Mouse (Mus musculus) kidney, postnatal 4 days (tissue): ENCODE measurements around the gene Dpagt1.
"Not testable (repeated sequence)": the region's sequence is repeated elsewhere in the genome, so short reads cannot be mapped to it uniquely, and the experiment has no call there.

ENCODE experiments used
- DNase-seq, 2 experiments: peaks; one replicate each; pipeline ENCODE4 v3.0.0; 2021; ENCODE audit warnings: mixed read lengths in 2 of 2

The Dpagt1 gene

GRCm38 (mm10) chr9:44325768-44326370 is at the start of gene Dpagt1:
TSS of gene Dpagt1 (plus strand) at chr9:44326019.
- DNase-seq = no peak

GRCm38 (mm10) chr9:44283183-44283582 is 42.6 kb upstream of the Dpagt1 start:
- DNase-seq = peak in 1 of 2 experiments; percentile 12

- DNase-seq = peak in 1 of 2 experiments; percentile 22
Measured at GRCm38 (mm10) chr9:44286256-44286850, 39.5 kb upstream of the Dpagt1 start.

- DNase-seq = no peak
Measured at GRCm38 (mm10) chr9:44287003-44287400, 38.8 kb upstream of the Dpagt1 start.

- peak; percentile 43 to 46 for DNase-seq
Measured at GRCm38 (mm10) chr9:44287401-44288075, 38.3 kb upstream of the Dpagt1 start.

- DNase-seq = peak; percentile 46 to 59
Measured at GRCm38 (mm10) chr9:44288076-44288958, 37.5 kb upstream of the Dpagt1 start, which contains the start of gene Abcg4. TSS of gene Abcg4 (minus strand) at chr9:44288615.

GRCm38 (mm10) chr9:44288959-44289291 is 36.9 kb upstream of the Dpagt1 start:
- peak in 1 of 2 experiments; percentile 13 for DNase-seq

- DNase-seq = peak; percentile 67 to 73
Measured at GRCm38 (mm10) chr9:44292490-44292889, 33.3 kb upstream of the Dpagt1 start.

GRCm38 (mm10) chr9:44300001-44300400 is 25.8 kb upstream of the Dpagt1 start:
- DNase-seq = not testable (repeated sequence)

- DNase-seq = peak; percentile 98 to 99
Measured at GRCm38 (mm10) chr9:44305466-44306079, 20.2 kb upstream of the Dpagt1 start, which contains the start of gene Hinfp. TSS of gene Hinfp (minus strand) at chr9:44305671.

- no peak for DNase-seq
Measured at GRCm38 (mm10) chr9:44306532-44306931, 19.3 kb upstream of the Dpagt1 start.

GRCm38 (mm10) chr9:44307248-44307647 is 18.6 kb upstream of the Dpagt1 start:
- DNase-seq = no peak

- no peak for DNase-seq
Measured at GRCm38 (mm10) chr9:44309756-44310155, 16.1 kb upstream of the Dpagt1 start.

- DNase-seq = peak in 1 of 2 experiments; percentile 25
Measured at GRCm38 (mm10) chr9:44310750-44311135, 15.1 kb upstream of the Dpagt1 start.

- peak; percentile 45 to 67 for DNase-seq
Measured at GRCm38 (mm10) chr9:44311136-44312134, 14.4 kb upstream of the Dpagt1 start.

GRCm38 (mm10) chr9:44313476-44314256 is 12.2 kb upstream of the Dpagt1 start:
- DNase-seq = no peak

- DNase-seq = no peak
Measured at GRCm38 (mm10) chr9:44314257-44314547, 11.6 kb upstream of the Dpagt1 start.

- DNase-seq = no peak
Measured at GRCm38 (mm10) chr9:44314910-44315309, 10.9 kb upstream of the Dpagt1 start.

- no peak for DNase-seq
Measured at GRCm38 (mm10) chr9:44317452-44317851, 8.4 kb upstream of the Dpagt1 start.

- peak; percentile 32 to 58 for DNase-seq
Measured at GRCm38 (mm10) chr9:44318076-44318825, 7.6 kb upstream of the Dpagt1 start.
